Mouse (Mus musculus): ENCODE measurements around the gene Itga3. TPM values are rescaled to one million over a fixed set of nuclear protein-coding genes. Genes with fewer than 3 reads are reported as not detected.

Gene Itga3
- total and polyA plus RNA-seq, 3 experiments = 5.8 to 53.0 (median 9.0) TPM

- in situ Hi-C loops (cut with MboI; ENCODE audit: low pct_ligation_motif_present, low pct_unique_long_range_greater_than_20kb, low sequenced_read_pairs) (no loop called here), dilution Hi-C loops (cut with MboI; ENCODE audit: extremely low pct_ligation_motif_present, extremely low pct_unique_long_range_greater_than_20kb, low sequenced_read_pairs) (no loop called here)
- Histone ChIP-seq H3K27ac (ENCODE audit: insufficient read depth, low read depth) (no peak overlapping the region), H3K9ac (ENCODE audit: insufficient read depth, low read depth) (no peak overlapping the region), H3K4me2 (ENCODE audit: insufficient read depth, low read depth, poor library complexity, severe bottlenecking) (no peak overlapping the region), H3K4me3 (replicated peaks in 1 of 3; ENCODE audit: low read depth in 2 of 3, low read length in 2 of 3, poor library complexity in 1 of 3) (no peak overlapping the region), H3K36me3 (replicated peaks in 1 of 2; ENCODE audit: control insufficient read depth in 1 of 2, insufficient read depth in 1 of 2, low read length in 1 of 2) (no peaks in the 10 kb centered on the region), H3K9me3 (replicated peaks; ENCODE audit: low read length) (peaks cover 8% of the 10 kb centered on the region), H3K27me3 (replicated peaks) (peaks cover 67% of the 10 kb centered on the region), H3K4me1 (ENCODE audit: control insufficient read depth in 1 of 2, insufficient read depth in 2 of 2) (peaks cover 19 to 34% of the 10 kb centered on the region in 2 experiments), H3K79me2 (replicated peaks; ENCODE audit: control insufficient read depth, extremely low read depth, insufficient read depth, poor library complexity, severe bottlenecking) (no peaks in the 10 kb centered on the region)
- no peak for DNase-seq (ENCODE audit: extremely low read depth)
- no peak for TF ChIP-seq EP300 (IDR thresholded peaks at IDR 0.05; ENCODE audit: low read length)
- TF ChIP-seq UBTF (IDR thresholded peaks at IDR 0.05; ENCODE audit: low read depth, low read length) = no peak
- TF ChIP-seq E2F4 (IDR thresholded peaks at IDR 0.05; ENCODE audit: insufficient replicate concordance, low read depth, low read length) = no peak
- TF ChIP-seq USF2 (conservative IDR thresholded peaks at IDR 0.05; ENCODE audit: low read depth, low read length) = no peak
- TF ChIP-seq TCF12 (IDR thresholded peaks at IDR 0.05; ENCODE audit: low read depth, low read length) = no peak
- TF ChIP-seq MXI1 (IDR thresholded peaks at IDR 0.05; ENCODE audit: low read depth, low read length) = no peak
Measured at GRCm38 (mm10) chr11:95027850-95028470, 48.6 kb downstream of the Itga3 start.

GRCm38 (mm10) chr11:95026849-95027248, 49.8 kb downstream of the Itga3 start:
- DNase-seq (ENCODE audit: extremely low read depth) = peak; percentile 58
- Histone ChIP-seq H3K79me2 (replicated peaks; ENCODE audit: control insufficient read depth, extremely low read depth, insufficient read depth, poor library complexity, severe bottlenecking) (no peaks in the 10 kb centered on the region), H3K27me3 (replicated peaks) (peaks cover 66% of the 10 kb centered on the region), H3K27ac (ENCODE audit: insufficient read depth, low read depth) (no peak overlapping the region), H3K9me3 (replicated peaks; ENCODE audit: low read length) (peaks cover 12% of the 10 kb centered on the region), H3K4me1 (ENCODE audit: control insufficient read depth in 1 of 2, insufficient read depth in 2 of 2) (peaks cover 19 to 45% of the 10 kb centered on the region in 2 experiments), H3K4me3 (replicated peaks in 1 of 3; ENCODE audit: low read depth in 2 of 3, low read length in 2 of 3, poor library complexity in 1 of 3) (no peak overlapping the region), H3K4me2 (ENCODE audit: insufficient read depth, low read depth, poor library complexity, severe bottlenecking) (no peak overlapping the region), H3K9ac (ENCODE audit: insufficient read depth, low read depth) (no peak overlapping the region), H3K36me3 (replicated peaks in 1 of 2; ENCODE audit: control insufficient read depth in 1 of 2, insufficient read depth in 1 of 2, low read length in 1 of 2) (no peaks in the 10 kb centered on the region)
- TF ChIP-seq E2F4 (IDR thresholded peaks at IDR 0.05; ENCODE audit: insufficient replicate concordance, low read depth, low read length) (no peak), EP300 (IDR thresholded peaks at IDR 0.05; ENCODE audit: low read length) (0 out of 2 replicates have a peak, but pooled peaks have one; percentile 13), TCF12 (IDR thresholded peaks at IDR 0.05; ENCODE audit: low read depth, low read length) (peak; percentile 50; the same call in 1 of the 2 replicates), ETS1 (conservative IDR thresholded peaks at IDR 0.05; ENCODE audit: low read depth, low read length) (peak; percentile 41; the same call in 1 of the 2 replicates), BHLHE40 (IDR thresholded peaks at IDR 0.05; ENCODE audit: low read depth, low read length) (peak; percentile 34; the same call in 1 of the 2 replicates), UBTF (IDR thresholded peaks at IDR 0.05; ENCODE audit: low read depth, low read length) (no peak), ZNF384 (IDR thresholded peaks at IDR 0.05; ENCODE audit: low read depth, low read length) (no peak), SMC3 (IDR thresholded peaks at IDR 0.05; ENCODE audit: low read depth, low read length) (no peak), IRF4 (IDR thresholded peaks at IDR 0.05; ENCODE audit: low read depth, low read length) (no peak), USF2 (conservative IDR thresholded peaks at IDR 0.05; ENCODE audit: low read depth, low read length) (no peak), MAZ (IDR thresholded peaks at IDR 0.05; ENCODE audit: low read depth, low read length) (no peak), CHD1 (IDR thresholded peaks at IDR 0.05; ENCODE audit: low read depth, low read length) (no peak), MXI1 (IDR thresholded peaks at IDR 0.05; ENCODE audit: low read depth, low read length) (no peak), SIN3A (IDR thresholded peaks at IDR 0.05; ENCODE audit: low read length) (no peak), PAX5 (IDR thresholded peaks at IDR 0.05; ENCODE audit: low read length) (no peak), POLR2AphosphoS2 (IDR thresholded peaks at IDR 0.05; ENCODE audit: low read depth, low read length) (no peak), MYC (IDR thresholded peaks at IDR 0.05; ENCODE audit: low read depth, low read length) (no peak), NELFE (IDR thresholded peaks at IDR 0.05; ENCODE audit: low read depth, low read length) (no peak), TBP (conservative IDR thresholded peaks at IDR 0.05; ENCODE audit: low read depth, low read length) (no peak), POLR2A (IDR thresholded peaks at IDR 0.05; ENCODE audit: low read depth, low read length) (no peak), GABPA (IDR thresholded peaks at IDR 0.05; ENCODE audit: insufficient replicate concordance, low read depth, low read length) (no peak), JUND (conservative IDR thresholded peaks at IDR 0.05; ENCODE audit: low read depth, low read length) (no peak), ZC3H11A (IDR thresholded peaks at IDR 0.05; ENCODE audit: low read depth, low read length) (no peak), RAD21 (IDR thresholded peaks at IDR 0.05; ENCODE audit: low read depth, low read length) (no peak), NRF1 (IDR thresholded peaks at IDR 0.05; ENCODE audit: low read depth, low read length) (no peak)
- dilution Hi-C loops (cut with MboI; ENCODE audit: extremely low pct_ligation_motif_present, extremely low pct_unique_long_range_greater_than_20kb, low sequenced_read_pairs) (no loop called here), in situ Hi-C loops (cut with MboI; ENCODE audit: low pct_ligation_motif_present, low pct_unique_long_range_greater_than_20kb, low sequenced_read_pairs) (no loop called here)

Measured in CH12.LX (cell line).